Mouse (Mus musculus): ENCODE measurements around the gene Thoc6.

Thoc6 gene

DNA sequence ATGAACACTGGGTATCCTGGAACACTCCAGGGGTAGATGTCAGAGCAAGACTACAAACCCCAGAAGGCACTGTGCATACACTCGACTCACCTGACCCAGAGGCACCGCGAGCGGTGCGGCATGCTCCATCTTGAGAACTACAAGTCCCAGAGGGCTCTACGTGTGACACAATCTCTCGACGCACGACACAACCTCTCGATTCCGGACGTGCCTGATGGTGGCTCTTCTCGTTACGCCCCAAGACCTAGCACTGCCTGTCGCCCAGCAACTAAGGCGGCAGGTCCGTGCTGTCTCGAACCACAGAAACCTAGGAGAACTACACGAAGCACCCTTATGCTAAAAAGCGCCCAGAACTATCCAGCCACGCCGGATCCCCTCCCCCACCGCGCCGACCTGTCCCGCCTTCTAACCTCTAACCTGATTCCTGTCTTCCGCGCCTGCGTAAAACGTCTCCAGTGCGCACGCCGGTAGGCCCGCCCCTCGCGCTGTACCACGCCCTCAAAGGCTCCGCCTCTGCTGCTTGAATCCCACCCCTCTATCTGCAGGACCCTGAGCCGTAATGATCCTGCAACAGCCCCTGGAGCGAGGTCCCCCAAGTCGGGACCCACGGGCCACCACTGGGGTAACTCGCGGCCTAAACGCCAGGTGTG is at the start of gene Thoc6, which contains the start of gene Hcfc1r1:
Thoc6 (minus strand) TSS at position 459 of the 650 bp plus-strand sequence.
Hcfc1r1 (plus strand) TSS at position 173 of the 650 bp plus-strand sequence.
- DNase-seq = peak; percentile 96

DNA sequence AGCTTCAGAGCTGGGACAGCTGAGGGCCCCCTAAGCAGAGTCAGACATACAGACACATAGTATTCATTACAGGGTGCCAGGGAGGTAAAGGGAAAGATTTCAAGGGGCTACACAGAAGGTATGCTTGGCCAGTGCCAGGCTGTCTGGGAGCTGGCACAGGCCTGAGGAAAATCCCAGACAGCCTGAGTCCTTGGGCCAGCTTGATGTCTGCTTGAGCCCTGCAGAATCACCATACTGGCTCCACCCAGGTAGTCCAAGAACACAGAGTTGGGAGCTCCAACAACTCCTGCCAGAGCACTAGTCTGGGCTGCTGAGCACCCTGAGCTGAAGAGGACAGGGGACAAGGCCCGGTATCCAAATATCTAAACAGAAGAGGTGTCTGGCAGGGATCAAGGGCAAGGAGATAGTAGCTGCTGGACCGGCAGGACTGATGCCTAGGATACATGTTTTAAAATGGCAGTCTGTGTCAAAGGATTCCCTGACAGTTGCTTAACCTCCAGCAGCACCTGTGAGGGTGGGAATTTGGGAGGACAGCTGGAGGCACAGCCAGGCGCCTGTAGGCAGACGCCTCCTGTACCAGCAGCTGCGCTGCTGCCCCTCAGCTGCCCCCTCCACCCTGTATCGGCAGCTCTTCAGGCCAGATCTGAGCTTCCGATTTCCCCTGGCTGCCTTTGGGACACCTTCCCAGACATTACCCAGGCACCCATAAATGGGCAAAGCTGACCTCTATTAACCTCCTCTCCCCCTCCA is 48.9 kb upstream of the Thoc6 start, which contains the start of gene 1520401A03Rik:
1520401A03Rik (minus strand) TSS at position 408 of the 750 bp plus-strand sequence.
- DNase-seq = no peak

DNA sequence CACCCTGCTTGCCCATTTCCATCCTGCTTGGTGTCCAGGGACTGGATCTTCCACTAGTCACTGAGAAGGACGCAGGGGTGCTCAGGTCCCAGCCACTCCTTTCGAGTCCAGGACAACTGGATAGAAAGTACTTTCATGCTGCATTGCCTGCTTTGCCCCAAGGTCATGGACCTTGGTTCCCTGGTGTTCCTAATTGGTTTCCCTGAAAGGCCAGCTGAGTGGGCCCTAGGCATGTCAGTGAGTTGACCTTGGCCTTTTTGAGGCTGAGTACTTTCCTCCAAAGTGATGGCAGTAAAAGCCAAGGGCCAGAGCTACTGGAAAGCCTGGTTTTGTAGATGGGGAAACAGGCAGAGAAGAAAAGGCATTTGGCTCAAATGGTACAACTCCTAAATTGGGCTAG is 48.2 kb upstream of the Thoc6 start:
- DNase-seq = no peak

DNA sequence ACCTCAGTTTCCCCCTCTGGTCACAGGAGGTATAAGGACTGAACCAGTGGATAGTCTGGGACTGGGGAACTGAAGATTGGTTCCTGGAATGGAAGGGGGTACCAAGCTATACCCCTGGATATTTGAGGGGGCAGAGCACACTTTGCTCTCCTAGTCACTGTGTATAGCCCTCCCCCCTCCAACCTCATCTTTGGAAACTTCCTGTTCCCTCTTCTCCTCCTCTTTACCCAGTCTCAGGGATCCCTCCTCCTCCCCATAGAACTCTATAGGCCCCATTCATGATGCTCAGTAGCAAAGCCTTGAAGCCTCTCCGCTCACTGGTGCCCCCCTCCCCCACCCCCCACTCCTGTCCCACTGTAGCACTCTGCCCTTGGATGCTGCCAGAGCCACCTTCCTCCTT is 45.8 kb upstream of the Thoc6 start:
- no peak for DNase-seq

DNA sequence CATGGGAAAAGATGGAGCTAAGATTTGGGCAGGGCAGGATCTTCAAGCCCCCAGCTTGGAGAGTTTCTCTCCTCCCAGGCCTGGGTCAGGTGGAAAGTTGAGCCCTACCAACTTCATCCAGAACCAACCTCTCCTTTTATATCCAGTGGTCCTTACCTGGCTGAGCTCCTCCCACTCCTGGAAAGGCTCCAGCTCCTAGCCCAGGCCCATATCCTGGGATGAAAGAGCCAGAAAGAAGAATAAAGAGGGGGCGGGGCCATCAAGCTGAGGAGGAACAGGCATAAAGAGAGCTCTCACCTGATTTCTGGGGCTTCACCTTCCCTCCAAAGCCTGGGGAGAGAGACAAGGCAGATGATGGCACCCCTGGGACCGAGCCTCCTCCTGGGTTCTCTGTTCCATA is 43.3 kb upstream of the Thoc6 start:
- DNase-seq = no peak

DNA sequence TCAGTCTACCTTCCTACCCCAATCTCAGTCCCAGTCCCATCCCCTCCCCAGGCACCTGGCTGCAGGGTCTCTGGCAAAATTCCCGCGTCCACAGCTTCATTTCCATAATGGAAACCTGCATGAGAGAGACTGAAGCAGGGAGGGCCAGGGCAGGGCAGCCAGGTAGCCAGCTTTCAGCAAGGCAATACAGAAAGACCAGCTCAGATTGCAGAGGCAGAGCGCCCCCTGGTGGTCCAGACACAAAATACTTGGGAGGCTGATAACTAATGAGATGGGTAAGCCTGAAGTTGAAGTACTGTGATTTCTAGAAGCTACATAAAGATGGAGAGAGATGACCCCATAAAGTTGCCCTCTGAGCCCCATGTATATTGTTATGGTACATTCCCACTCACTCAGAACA is 32.5 kb upstream of the Thoc6 start:
- DNase-seq = peak; percentile 52 to 80

DNA sequence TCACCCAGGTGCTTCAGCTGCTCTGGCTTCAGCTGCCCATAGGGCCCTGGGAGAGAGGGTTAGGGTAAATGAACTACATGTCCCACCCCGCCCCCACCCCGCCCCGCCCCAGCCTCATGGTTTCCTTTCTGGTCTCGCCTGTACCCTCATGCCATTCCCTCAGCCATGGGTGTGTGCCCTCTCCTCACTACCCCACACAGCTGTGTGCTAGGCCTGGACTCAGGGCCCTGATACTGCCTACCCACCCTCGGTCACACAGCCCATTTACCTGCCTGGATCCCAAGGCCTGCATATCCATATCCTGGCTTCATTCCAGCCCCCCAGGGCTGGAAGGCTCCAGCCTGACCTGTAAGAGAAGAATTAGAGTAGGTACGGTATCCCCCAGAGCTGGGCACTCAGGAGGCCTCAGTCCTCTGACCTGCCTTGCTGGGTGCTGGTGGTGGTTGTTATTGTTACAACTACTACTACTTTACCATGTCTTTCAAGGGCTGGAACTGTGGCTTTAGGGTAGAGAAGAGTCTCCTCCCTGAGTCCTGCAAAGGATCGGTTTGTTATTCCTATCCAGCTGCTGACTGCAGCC is 31.9 kb upstream of the Thoc6 start:
- DNase-seq = no peak

DNA sequence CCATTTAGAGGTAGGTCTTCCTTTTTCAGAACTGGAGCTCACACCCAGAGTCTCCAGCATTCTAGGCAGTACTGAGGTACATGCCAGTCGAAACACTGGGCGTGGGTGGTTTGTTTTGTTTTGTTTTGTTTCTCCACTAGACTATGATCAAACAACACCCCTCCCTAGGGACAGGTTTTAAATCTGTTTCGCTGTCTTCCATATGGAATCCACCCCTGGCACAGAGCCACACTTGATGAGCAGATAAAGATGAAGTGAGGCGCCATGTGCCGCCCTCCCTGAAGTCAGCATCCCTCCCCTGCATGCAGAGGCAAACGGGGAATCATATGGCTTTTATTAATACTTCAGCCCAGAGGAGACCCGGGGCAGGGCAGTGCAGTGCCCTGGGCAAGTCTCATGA is 31.1 kb upstream of the Thoc6 start:
- DNase-seq = no peak

DNA sequence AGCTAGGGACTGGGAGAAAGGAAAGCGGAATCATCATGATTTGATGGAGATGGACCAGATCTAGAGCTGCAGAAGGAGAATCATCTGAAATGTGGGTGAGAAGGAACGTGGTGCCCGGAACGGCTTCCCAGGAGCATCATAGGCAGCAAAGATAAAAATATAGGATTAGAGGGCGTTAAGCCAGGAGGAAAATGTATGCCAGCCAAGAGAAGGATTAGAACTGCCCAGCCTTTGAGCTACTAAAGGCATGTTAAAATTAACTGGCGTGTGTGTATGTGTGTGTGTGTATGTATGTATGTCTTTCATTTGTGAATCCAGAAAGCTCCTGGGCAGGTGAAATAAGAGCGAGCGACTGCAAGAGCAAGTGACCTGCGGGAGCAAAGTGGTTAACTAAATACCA is 29.6 kb upstream of the Thoc6 start:
- no peak for DNase-seq

DNA sequence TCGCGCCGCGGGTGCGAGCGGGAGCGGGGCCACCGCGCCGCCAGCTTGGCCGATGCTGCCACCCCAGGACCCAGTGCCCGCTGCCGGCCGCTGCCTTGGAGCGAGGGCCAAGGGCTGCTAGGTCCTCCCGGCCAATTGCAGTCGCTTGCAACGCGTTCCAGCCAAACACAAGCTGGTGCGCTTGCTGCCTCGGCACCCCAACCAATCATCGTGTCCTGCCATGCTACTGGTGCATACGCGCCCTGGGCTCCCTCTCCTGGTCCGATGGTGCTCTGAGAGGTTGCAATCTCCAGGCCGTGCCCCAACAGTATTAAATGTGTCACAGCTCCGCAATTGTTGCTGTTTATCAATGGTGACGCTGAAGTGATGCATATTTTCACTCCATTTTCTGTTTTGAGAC is 26.4 kb upstream of the Thoc6 start:
- peak; percentile 92 to 94 for DNase-seq

DNA sequence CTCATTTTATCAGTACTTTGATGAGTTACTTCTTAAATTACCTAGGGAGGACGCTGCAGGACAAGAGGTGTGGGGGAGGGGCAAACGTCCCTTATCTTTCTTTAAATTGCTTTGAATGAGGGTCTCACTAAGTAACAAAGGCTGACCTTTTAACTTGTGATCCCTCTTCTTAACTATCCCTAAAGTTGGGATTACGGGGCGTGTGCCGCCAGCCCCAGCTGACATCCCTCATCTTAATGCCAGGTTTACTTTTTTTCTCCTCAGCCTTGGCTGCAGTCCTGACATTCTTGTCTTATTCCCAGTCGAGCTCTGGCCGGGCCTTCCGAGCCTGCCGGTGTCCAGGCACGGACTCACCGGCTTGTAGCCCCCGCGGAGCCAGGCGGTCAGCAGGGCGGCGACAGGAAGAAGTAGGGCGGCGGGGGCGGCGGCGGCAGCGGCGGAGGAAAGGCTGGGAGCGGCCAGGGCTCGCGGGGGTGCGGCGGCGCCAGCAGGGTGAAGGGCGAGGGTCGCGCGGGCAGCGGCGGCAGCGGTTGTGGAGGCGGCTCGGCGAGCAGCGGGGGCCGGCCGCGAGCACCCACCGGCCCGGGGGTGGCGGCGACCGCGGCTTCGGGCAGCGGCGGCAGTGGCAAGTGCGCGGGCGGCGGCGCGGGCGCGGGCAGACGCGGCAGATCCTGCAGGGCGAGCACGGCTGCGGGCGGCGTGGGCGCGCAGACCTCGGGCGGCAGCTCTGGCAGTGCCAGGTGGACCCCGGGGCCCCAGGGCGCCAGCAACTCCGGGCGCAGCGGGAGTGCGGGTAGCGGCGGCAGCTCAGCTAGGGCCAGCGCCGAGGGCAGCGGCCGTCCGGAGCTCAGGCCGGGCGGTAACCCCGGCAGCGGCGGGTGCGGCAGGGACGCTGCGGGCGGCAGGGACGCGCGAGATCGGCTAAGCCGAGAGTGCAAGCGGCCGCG is 25.7 kb upstream of the Thoc6 start:
- DNase-seq = peak in 1 of 2 experiments; percentile 40

DNA sequence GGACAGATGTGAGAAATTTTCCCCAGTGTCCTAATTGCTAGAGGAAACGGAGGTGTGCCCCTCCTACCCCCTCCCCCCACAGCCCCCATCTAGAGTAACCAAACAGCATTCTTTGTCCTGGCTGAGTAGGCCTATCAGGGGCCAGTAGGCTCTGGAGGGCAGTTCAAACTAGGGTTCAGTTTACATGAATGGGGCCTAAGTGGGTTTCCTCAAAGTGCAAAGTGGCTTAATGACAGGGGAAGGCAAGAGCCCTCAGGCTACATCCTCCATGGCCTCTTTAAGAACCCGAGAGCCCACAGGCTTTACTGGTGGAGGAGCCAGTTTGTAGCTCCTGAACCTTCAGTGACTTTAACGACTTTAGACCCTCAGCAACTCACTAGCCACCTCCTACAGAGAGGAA is 22.1 kb upstream of the Thoc6 start:
- no peak for DNase-seq

DNA sequence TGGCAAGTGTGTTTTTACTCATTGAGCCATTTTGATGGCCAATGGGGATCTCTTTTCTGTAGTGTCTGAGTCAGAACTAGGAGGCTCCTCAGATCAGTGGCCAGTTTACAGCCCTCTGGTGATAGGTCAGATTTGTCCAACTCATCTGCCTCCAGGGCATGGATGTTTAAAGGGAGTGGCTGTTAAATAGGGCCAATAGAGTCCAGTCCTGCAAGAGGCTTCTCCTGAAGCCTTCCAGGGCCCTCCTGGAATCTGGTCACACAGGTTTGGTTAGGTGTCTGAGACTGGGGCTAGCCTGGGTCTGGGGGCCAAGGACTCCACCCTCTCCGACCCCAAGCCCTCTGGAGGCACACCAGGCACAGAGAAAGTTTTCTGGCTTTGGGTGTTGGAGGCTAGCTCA is 20.8 kb upstream of the Thoc6 start:
- DNase-seq = no peak

DNA sequence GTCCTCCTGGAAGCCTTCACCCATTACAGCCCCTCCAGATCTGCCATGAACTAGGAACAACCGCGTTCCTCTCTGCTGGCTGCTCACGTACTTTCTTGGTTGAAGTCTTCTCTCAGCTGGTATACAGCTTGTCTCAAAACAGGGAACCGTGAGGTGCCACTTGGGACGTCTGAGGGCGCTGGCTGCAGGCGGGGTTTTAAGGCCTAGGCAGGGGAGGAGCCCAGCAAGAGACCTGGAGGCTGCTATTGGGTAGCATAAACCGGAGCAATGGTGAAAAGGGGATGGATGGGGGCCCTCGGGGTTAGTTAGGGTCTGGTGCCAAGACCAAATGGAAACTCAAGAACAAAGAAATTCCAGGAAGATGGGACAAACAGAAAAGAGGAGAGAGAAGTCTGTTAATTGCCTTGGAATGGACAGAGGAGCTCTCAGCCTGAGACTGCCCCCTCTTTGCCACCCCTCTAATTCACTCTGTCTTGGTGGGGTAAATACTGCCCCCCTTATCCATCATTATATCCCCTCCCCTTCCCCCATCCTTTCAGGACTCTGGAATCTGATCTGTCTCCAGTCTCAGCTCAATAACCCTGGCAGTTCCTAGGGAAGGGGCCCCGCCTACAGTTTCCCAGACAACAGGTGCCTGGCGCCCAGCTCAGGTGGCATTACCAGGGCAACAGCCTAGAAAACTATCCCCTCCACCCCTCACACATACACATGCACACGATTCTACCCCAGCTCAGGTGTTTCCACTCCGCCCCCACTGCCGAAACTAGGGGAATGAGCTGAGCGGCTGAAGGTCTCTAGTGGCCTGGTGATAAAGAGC is 10.4 kb upstream of the Thoc6 start, which contains the start of gene Cldn9:
Cldn9 (minus strand) TSS at position 171 of the 817 bp plus-strand sequence.
- peak in 1 of 2 experiments; percentile 31 for DNase-seq

DNA sequence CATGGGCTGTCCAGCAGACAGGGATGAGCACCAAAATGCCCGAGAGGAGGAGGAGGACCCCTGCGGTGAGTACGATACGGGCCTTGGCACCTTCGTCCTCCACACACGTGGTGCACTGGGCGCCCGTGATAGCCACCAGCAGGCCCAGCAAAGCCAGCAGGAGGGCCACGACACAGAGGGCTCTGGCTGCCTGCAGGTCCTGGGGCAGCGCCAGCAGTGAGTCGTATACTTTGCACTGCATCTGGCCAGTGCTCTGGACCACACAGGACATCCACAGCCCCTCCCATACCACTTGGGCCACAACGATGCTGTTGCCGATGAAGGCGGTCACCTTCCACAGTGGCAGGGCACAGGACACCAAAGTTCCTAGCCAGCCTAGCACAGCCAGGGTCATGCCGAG is 9.5 kb upstream of the Thoc6 start:
- DNase-seq = no peak

DNA sequence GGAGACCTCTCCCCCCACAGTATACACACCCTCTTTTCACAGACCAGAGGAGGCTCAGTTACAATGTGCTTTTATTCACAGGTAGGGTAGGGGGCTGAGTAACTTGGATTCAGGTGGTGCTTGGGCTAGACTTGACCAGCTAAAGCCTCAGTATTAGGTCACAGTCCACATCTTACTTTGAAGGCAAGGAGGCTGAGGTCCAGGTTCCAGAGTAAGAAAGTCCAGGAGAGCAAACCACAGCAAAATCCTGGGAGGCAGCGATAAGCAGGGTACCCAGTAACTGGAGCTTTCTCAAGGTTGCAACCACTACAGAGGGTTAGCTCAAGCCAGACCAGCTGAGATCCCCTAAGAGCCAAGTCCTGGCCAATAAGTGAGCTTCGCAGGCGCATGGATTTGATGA is 8.8 kb upstream of the Thoc6 start:
- DNase-seq = peak in 1 of 2 experiments; percentile 25

DNA sequence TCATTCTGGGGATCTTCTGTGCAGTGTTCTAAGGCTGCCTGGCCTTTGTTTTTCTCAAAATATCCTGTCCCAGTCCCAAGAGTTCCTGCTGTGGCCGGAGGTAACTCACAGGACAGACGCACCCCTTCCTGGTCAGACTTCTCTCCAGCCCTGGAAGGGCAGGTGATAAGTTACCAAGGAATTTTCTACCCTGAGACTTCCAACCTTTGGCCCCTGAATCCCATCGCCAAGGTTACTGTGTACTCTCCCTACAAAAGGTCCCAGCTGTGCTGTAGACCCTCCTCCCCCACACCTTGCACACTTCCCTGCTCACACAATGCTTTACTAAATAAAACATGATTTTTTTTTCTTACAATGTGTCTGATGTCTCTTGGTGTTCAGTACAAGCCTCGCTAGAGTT is 8.4 kb upstream of the Thoc6 start:
- peak in 1 of 2 experiments; percentile 59 for DNase-seq

DNA sequence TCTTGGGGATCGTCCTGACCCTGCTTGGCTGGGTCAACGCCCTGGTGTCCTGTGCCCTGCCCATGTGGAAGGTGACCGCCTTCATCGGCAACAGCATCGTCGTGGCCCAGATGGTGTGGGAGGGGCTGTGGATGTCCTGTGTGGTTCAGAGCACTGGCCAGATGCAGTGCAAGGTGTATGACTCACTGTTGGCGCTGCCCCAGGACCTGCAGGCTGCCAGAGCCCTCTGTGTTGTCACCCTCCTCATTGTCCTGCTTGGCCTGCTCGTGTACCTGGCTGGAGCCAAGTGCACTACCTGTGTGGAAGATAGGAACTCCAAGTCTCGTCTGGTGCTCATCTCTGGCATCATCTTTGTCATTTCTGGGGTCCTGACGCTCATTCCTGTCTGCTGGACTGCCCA is 7.4 kb upstream of the Thoc6 start:
- peak in 1 of 2 experiments; percentile 32 for DNase-seq

DNA sequence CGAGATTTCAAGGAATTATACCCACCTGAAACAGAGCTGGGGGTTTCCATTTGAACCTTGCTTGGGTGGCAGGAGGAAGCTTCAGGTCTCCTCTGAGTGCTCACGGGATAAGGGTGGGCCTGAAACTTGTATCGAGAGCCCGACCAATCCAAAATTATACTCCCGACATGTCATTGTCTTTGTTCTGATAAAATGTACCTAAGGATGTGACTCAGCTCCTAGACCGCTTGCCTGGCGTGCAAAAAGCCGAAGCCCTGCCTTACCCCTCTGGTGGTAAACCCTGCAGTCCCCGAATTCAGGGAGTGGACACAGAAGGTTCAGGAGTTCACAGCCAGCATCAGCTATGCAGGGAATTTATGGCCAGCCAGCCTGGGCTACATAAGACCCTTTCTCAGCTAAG is 6.7 kb upstream of the Thoc6 start:
- DNase-seq = no peak

DNA sequence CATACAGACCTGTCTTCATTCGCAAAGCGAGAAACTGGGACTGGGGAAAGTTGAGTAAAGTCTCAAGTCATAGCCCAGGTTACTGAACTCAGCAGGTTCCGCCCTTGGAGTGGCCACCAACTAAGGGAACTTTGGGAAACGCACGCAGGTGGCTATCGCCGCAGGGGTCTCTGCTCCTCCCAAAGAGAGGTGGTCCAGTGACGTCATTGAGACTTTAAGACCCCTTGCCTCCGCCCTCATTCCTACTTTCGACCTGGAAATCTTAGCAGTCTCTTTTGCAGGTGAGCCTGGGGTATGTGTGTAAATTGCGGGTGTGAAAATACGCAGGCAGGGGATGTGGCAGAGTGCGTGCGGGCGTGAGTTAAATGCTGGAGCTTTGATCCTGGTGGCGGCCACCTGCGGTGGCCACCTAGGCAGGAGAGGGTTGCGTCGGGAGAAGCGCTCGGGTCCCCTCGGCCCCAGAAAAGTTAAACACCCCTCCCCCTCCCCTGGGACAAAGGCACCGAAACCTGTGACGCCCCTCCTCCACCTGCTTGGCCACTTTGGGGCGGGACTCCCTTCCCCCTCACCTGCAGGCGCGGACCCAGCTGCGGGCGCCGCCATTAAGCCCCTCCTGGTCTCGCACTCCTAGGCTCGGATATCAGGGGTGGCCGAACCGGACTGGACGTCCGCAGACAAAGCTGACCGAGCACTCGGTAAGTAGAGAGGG is 5.6 kb upstream of the Thoc6 start, which contains the start of gene Cldn6:
Cldn6 (plus strand) TSS at position 123 of the 709 bp plus-strand sequence.
- no peak for DNase-seq

DNA sequence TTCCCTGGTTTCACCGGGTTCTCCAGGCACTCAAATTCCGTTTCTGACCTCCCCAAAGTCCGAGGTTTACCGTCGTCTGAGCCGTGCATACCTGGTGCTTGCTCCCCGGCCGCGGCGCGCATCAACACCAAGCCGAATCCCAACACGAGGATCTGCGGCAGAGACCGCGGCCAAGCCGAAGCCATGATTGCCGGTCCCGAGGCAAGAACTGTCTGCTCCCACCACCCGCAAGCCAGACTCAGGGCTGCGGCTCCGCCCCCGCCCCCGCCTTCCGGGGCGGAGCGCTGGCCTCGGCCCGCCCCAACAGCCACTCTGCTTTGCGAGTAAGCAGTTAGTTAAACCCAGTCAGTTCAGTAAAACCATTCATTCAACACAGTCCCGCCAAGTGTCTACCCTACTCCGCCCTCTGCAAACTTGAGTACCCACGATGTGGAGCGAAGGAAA is 3.6 kb upstream of the Thoc6 start, which contains the start of gene Tnfrsf12a:
Tnfrsf12a (minus strand) TSS at position 233 of the 444 bp plus-strand sequence.
- peak; percentile 88 to 89 for DNase-seq

All from kidney, adult 8-10 months (tissue).